Mouse (Mus musculus) ES-Bruce4 (cell line): ENCODE measurements at regions not wholly inside any gene's neighbourhood (a gene's known extent, or its start where the extent isn't known, plus 50 kb on each side); places are given as distances from the start of the nearest gene placed in this dataset.

Source experiments
- CTCF ChIP-seq: IDR thresholded peaks from one replicate; pipeline ENCODE4 v1.8.1; 2011; ENCODE audit warnings: low read depth, low read length
- EP300 ChIP-seq: IDR thresholded peaks from 2 replicates; pipeline ENCODE4 v1.6.1; 2011; ENCODE audit warnings: low read depth, low read length; ENCODE audit not compliant: insufficient read depth
- POLR2A ChIP-seq: IDR thresholded peaks from one replicate; pipeline ENCODE4 v1.8.1; 2011; ENCODE audit warnings: low read length; ENCODE audit not compliant: insufficient read depth

- no peak for TF ChIP-seq POLR2A
- peak; percentile 43 for TF ChIP-seq CTCF
- no peak for TF ChIP-seq EP300
These were observed 166.3 kb upstream of the Nox3 start for GRCm38 (mm10) chr17:3862384-3862783.
